Mouse (Mus musculus): ENCODE results near the gene Fpgs.

GRCm38 (mm10) chr2:32724832-32725790 lies 21.2 kb upstream of the Fpgs start:
- TF ChIP-seq POLR2A (IDR thresholded peaks at IDR 0.05; ENCODE audit: borderline replicate concordance, insufficient read depth, low read length) (no peak), CTCF (IDR thresholded peaks at IDR 0.05; ENCODE audit: borderline replicate concordance, insufficient read depth, low read depth, low read length) (no peak)
